Mouse (Mus musculus) testis, adult 10 weeks (tissue): ENCODE results near the gene Cdh3. TPM values are rescaled to one million over a fixed set of nuclear protein-coding genes. Genes with fewer than 3 reads are reported as not detected.

Source experiments
- polyA plus RNA-seq: library from polyadenylated mRNA; stranded (reverse); fragments of 350-450 nt; fragmentation: Illumina TruSeq; extraction: RNeasy Lipid Tissue Mini Kit (QIAGEN cat#74804); gene quantifications from one replicate; pipeline ENCODE4 v1.2.3, GENCODE M21; 2014; ENCODE audit warnings: low read depth, low replicate concordance

Cdh3 gene
- 0.29 TPM for polyA plus RNA-seq

GRCm38 (mm10) chr8:106510365-106510975 lies at the start of gene Cdh3:
Gene Cdh3, plus strand, starts transcription at chr8:106510891.

GRCm38 (mm10) chr8:106500018-106500685 lies 10.5 kb upstream of the Cdh3 start, which contains the start of gene 6030452D12Rik:
Gene 6030452D12Rik, plus strand, starts transcription at chr8:106500522.

GRCm38 (mm10) chr8:106573168-106573567 lies 62.5 kb downstream of the Cdh3 start, which contains the start of gene Gm10073:
Gene Gm10073, minus strand, starts transcription at chr8:106573461.

GRCm38 (mm10) chr8:106603131-106603819 lies 92.6 kb downstream of the Cdh3 start, which contains the start of gene Cdh1:
Gene Cdh1, plus strand, starts transcription at chr8:106603351.

Other genes starting within 250 kb of the Cdh3 start
- 0.38 TPM for gene Smpd3, start 172.9 kb upstream of the Cdh3 start, polyA plus RNA-seq
- 3.3 TPM for gene Zfp90, start 95.6 kb upstream of the Cdh3 start, polyA plus RNA-seq
- not detected for gene 6030452D12Rik, start 10.4 kb upstream of the Cdh3 start, polyA plus RNA-seq
- not detected for gene Gm10073, start 62.6 kb downstream of the Cdh3 start, polyA plus RNA-seq
- 0.27 TPM for gene Cdh1, start 92.5 kb downstream of the Cdh3 start, polyA plus RNA-seq
- gene Tango6, start 172.2 kb downstream of the Cdh3 start, polyA plus RNA-seq: 0.83 TPM